Mouse (Mus musculus) layer of hippocampus, postnatal 14 days (tissue): Measurements from ENCODE around the gene Sfxn4. TPM values are rescaled to one million over a fixed set of nuclear protein-coding genes. Genes with fewer than 3 reads are reported as not detected.
"Not testable (repeated sequence)": the region's sequence is repeated elsewhere in the genome, so short reads cannot be mapped to it uniquely, and the experiment has no call there.

Experiments used
- DNase-seq, 2 experiments: peaks; one replicate each; pipeline ENCODE4 v3.0.0; 2021 to 2022; ENCODE audit warnings: low spot score in 2 of 2, mixed read lengths in 1 of 2
- long read RNA-seq, 2 experiments: library from polyadenylated mRNA; stranded (forward); transcript quantifications; one replicate each; pipeline ENCODE4 v2.0.0; 2021
- total RNA-seq, 2 experiments: library from RNA; stranded (reverse); gene quantifications; 2 replicates each; pipeline ENCODE4 v1.2.3; 2021

Gene Sfxn4
- 10 to 100 TPM; 10.6 to 15.5 TPM for total RNA-seq
- long read RNA-seq, experiment 1, transcript Sfxn4-203 (14 exons, 1,309 nt) = major isoform, 5 of 6 reads
- long read RNA-seq, experiment 1, partial matches to known transcripts = 0 of 6 reads
- long read RNA-seq, experiment 1, other reads (novel, unspliced or antisense) = 1 of 6 reads
- long read RNA-seq, experiment 2, transcript Sfxn4-203 (14 exons, 1,309 nt) = major isoform, 12 of 15 reads
- long read RNA-seq, experiment 2, partial matches to known transcripts = 0 of 15 reads
- long read RNA-seq, experiment 2, other reads (novel, unspliced or antisense) = 3 of 15 reads

- DNase-seq = peak; percentile 82 to 93
These were observed at the start of gene Sfxn4 for GRCm38 (mm10) chr19:60860868-60861700. Gene Sfxn4, minus strand, starts transcription at chr19:60861479.

- no peak for DNase-seq
These were observed 49.0 kb upstream of the Sfxn4 start for GRCm38 (mm10) chr19:60910304-60910703.

- DNase-seq = no peak
These were observed 44.2 kb upstream of the Sfxn4 start for GRCm38 (mm10) chr19:60905477-60905876.

GRCm38 (mm10) chr19:60903971-60904370 is 42.7 kb upstream of the Sfxn4 start:
- DNase-seq = no peak

- no peak for DNase-seq
These were observed 41.9 kb upstream of the Sfxn4 start for GRCm38 (mm10) chr19:60903139-60903538.

- no peak for DNase-seq
These were observed 34.1 kb upstream of the Sfxn4 start for GRCm38 (mm10) chr19:60895251-60895880.

- peak; percentile 33 to 51 for DNase-seq
These were observed 30.8 kb upstream of the Sfxn4 start for GRCm38 (mm10) chr19:60891934-60892547.

GRCm38 (mm10) chr19:60891123-60891470 is 29.8 kb upstream of the Sfxn4 start:
- DNase-seq = peak in 1 of 2 experiments; percentile 18

GRCm38 (mm10) chr19:60890391-60891122 is 29.3 kb upstream of the Sfxn4 start:
- DNase-seq = peak in 1 of 2 experiments; percentile 69

GRCm38 (mm10) chr19:60889714-60890315 is 28.5 kb upstream of the Sfxn4 start, which contains the start of gene Grk5:
Gene Grk5, plus strand, starts transcription at chr19:60889749.
- peak; percentile 92 to 96 for DNase-seq

GRCm38 (mm10) chr19:60889101-60889713 is 27.9 kb upstream of the Sfxn4 start:
- DNase-seq = peak in 1 of 2 experiments; percentile 24

GRCm38 (mm10) chr19:60887637-60888036 is 26.4 kb upstream of the Sfxn4 start:
- no peak for DNase-seq

GRCm38 (mm10) chr19:60883129-60883528 is 21.9 kb upstream of the Sfxn4 start:
- DNase-seq = peak in 1 of 2 experiments; percentile 37

GRCm38 (mm10) chr19:60874064-60874694 is 12.9 kb upstream of the Sfxn4 start, which contains the start of gene Prdx3:
Gene Prdx3, minus strand, starts transcription at chr19:60874556.
- peak; percentile 89 to 94 for DNase-seq

GRCm38 (mm10) chr19:60873501-60873900 is 12.2 kb upstream of the Sfxn4 start:
- no peak for DNase-seq

GRCm38 (mm10) chr19:60872272-60872671 is 11.0 kb upstream of the Sfxn4 start:
- DNase-seq = no peak

- DNase-seq = no peak
These were observed 10.1 kb upstream of the Sfxn4 start for GRCm38 (mm10) chr19:60871366-60871765.

- DNase-seq = no peak
These were observed 9.2 kb upstream of the Sfxn4 start for GRCm38 (mm10) chr19:60870489-60870888.

GRCm38 (mm10) chr19:60866169-60866568 is 4.9 kb upstream of the Sfxn4 start:
- DNase-seq = not testable (repeated sequence)
